Mouse (Mus musculus): ENCODE results near the gene Zfp580. TPM values are rescaled to one million over a fixed set of nuclear protein-coding genes. Genes with fewer than 3 reads are reported as not detected.

Zfp580 gene
- polyA plus RNA-seq, 1 experiment = 0.26 TPM

DNA sequence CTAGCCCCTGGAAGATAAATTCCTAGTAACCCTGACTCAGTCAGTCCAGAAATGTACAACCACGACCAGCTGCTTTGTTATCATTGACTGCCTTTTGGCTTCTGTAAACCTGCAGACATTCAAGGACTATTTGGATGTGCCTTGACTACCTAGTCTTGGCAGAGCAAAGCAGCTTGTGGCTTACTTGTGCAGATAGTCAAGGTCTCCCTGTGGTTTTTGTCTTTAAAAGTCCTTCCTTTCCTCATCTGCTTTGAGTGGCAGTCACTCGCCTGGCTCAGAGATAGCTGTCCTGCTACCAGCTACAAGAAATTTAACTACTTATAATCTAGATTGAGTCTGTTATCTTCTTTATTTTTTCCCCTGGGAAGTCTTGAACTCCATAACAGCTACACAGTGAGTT, 6.4 kb upstream of the Zfp580 start:
- H3K9me3 ChIP-seq (ENCODE audit: control insufficient read depth, low read length) = peaks cover 5% of the 10 kb centered on the region
- peaks cover 16% of the 10 kb centered on the region for H3K27me3 ChIP-seq (ENCODE audit: control insufficient read depth)
- no peak for TF ChIP-seq TAL1 (IDR thresholded peaks at IDR 0.05; ENCODE audit: low read length)
- no peak for TF ChIP-seq GATA1 (IDR thresholded peaks at IDR 0.05; ENCODE audit: low read length)
- no peak overlapping the region for H3K4me3 ChIP-seq (replicated peaks)
- H3K36me3 ChIP-seq (ENCODE audit: control insufficient read depth) = no peaks in the 10 kb centered on the region; the same call in none of the 2 replicates
- H3K4me1 ChIP-seq (ENCODE audit: control insufficient read depth) = no peaks in the 10 kb centered on the region; the same call in 1 of the 2 replicates

DNA sequence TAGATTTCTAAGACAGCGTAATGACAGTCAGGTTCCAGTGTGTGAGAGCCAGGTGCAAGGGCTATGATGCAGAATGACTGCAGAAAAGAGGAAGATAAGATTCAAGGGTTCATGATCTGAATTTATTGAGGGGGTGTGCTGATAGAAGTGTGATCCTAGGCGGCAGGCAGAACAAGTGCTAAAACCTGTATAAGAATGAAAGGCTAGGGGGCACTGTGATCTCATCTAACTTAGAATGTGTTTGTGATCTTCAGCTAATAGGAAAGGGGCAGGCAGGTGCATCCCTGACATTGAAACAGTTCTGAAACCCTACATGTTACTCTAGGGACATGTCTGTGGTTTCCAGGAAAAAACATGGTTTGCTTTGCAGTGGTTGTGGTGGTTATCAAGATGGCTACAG, 5.2 kb upstream of the Zfp580 start:
- H3K4me3 ChIP-seq (replicated peaks) = no peak overlapping the region
- no peaks in the 10 kb centered on the region; the same call in 1 of the 2 replicates for H3K36me3 ChIP-seq (ENCODE audit: control insufficient read depth)
- H3K27me3 ChIP-seq (ENCODE audit: control insufficient read depth) = peaks cover 27% of the 10 kb centered on the region
- no peak for TF ChIP-seq GATA1 (IDR thresholded peaks at IDR 0.05; ENCODE audit: low read length)
- TF ChIP-seq TAL1 (IDR thresholded peaks at IDR 0.05; ENCODE audit: low read length) = no peak
- peaks cover 5% of the 10 kb centered on the region for H3K9me3 ChIP-seq (ENCODE audit: control insufficient read depth, low read length)
- no peaks in the 10 kb centered on the region for H3K4me1 ChIP-seq (ENCODE audit: control insufficient read depth)

DNA sequence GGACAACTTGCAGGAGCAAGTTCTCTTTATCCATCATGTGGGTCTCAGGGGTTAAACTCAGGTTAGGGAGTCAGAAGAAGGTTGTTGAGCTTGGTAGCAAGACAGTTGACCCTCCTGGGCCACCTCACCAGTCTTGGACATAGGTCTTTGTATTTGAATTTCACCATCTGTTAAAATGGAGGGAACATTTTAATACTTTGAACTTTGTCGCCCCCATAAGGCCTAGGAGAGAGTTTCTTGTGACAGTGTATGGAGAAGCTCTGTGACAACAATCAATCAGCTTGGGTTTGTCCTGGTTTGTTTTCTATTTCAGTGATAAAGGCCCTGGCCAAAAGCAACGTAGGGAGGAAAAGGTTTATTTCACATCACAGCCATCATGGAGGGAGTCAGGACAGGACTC, 4.0 kb upstream of the Zfp580 start:
- no peak for TF ChIP-seq GATA1 (IDR thresholded peaks at IDR 0.05; ENCODE audit: low read length)
- TF ChIP-seq TAL1 (IDR thresholded peaks at IDR 0.05; ENCODE audit: low read length) = no peak
- H3K36me3 ChIP-seq (ENCODE audit: control insufficient read depth) = no peaks in the 10 kb centered on the region
- H3K9me3 ChIP-seq (ENCODE audit: control insufficient read depth, low read length) = peaks cover 10% of the 10 kb centered on the region
- peaks cover 39% of the 10 kb centered on the region for H3K27me3 ChIP-seq (ENCODE audit: control insufficient read depth)
- peaks cover 5% of the 10 kb centered on the region for H3K4me1 ChIP-seq (ENCODE audit: control insufficient read depth)
- no peak overlapping the region for H3K4me3 ChIP-seq (replicated peaks)

DNA sequence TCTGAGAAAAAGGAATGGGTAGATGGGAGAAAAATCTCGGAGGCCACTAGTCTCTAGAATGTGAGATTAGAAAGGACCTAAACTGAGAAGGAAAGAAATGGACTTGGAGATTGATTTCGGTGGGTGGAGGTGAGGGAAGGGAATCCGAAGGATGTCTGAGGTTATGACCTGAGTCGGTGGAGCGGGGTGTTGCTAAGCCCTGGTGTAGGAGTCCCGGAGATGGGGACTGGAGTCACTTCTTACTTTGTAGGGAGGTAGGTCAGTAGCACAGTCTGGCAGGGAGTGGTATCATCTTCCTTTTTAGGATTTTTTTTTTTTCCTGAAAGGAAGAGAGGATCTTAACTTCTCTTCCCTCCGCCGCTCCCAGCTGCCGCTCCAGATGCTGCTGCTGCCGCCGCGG, 1.1 kb downstream of the Zfp580 start:
- H3K36me3 ChIP-seq (ENCODE audit: control insufficient read depth) = no peaks in the 10 kb centered on the region
- H3K4me3 ChIP-seq (replicated peaks) = no peak overlapping the region
- TF ChIP-seq TAL1 (IDR thresholded peaks at IDR 0.05; ENCODE audit: low read length) (no peak), GATA1 (IDR thresholded peaks at IDR 0.05; ENCODE audit: low read length) (no peak)
- H3K4me1 ChIP-seq (ENCODE audit: control insufficient read depth) = peaks cover 12% of the 10 kb centered on the region
- H3K27me3 ChIP-seq (ENCODE audit: control insufficient read depth) = peaks cover 90% of the 10 kb centered on the region
- H3K9me3 ChIP-seq (ENCODE audit: control insufficient read depth, low read length) = peaks cover 26% of the 10 kb centered on the region

DNA sequence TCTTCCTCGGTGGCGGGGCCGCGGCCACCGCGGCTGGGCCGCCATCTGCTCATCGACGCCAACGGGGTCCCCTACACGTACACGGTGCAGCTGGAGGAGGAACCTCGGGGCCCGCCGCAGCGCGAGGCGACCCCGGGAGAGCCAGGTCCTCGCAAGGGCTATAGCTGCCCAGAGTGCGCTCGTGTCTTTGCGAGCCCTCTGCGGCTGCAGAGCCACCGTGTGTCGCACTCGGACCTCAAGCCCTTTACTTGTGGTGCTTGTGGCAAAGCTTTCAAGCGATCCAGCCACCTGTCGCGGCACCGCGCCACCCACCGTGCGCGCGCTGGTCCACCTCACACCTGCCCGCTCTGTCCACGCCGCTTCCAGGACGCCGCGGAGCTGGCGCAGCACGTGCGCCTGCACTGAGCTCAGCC, 1.6 kb downstream of the Zfp580 start:
- H3K36me3 ChIP-seq (ENCODE audit: control insufficient read depth) = no peaks in the 10 kb centered on the region
- H3K27me3 ChIP-seq (ENCODE audit: control insufficient read depth) = peaks cover 95% of the 10 kb centered on the region
- TF ChIP-seq GATA1 (IDR thresholded peaks at IDR 0.05; ENCODE audit: low read length) (no peak), TAL1 (IDR thresholded peaks at IDR 0.05; ENCODE audit: low read length) (no peak)
- H3K4me3 ChIP-seq (replicated peaks) = no peak overlapping the region
- H3K9me3 ChIP-seq (ENCODE audit: control insufficient read depth, low read length) = peaks cover 26% of the 10 kb centered on the region
- peaks cover 12% of the 10 kb centered on the region for H3K4me1 ChIP-seq (ENCODE audit: control insufficient read depth)

DNA sequence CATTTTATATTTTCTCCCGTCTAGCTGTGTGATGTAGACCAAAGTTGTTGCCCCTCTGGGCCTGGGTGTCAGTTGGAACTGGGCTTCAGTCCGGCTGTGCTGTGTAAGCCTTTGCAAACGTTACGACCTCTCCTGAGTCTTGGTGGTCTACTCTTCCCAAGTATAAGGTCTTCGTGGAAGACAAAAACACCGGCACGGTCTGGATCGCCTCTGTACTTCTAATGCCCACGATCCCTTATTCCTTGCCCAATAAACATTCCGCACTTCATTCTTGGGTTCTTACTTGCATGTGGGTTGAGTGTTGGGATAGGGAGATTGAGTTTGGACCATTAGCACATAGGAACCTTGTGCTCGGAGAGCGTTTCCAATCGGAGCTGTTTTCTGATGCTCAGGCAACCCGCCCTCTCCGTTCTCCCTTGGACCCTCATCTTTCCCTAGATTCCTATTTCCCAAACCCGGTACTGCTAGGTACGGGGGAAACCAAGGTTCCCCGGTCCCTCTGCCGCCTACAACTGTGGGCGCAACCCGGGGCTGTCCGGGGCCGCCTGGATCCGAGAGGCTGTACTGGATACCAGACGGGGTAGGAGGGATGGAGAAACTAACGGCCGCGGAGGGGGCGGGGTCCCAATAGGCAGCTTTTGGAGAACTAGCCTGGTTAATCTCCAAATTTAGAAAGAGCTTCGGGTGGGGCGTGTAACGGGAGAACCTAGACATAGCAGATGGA, 2.3 kb downstream of the Zfp580 start:
- TF ChIP-seq TAL1 (IDR thresholded peaks at IDR 0.05; ENCODE audit: low read length) (no peak), GATA1 (IDR thresholded peaks at IDR 0.05; ENCODE audit: low read length) (no peak)

DNA sequence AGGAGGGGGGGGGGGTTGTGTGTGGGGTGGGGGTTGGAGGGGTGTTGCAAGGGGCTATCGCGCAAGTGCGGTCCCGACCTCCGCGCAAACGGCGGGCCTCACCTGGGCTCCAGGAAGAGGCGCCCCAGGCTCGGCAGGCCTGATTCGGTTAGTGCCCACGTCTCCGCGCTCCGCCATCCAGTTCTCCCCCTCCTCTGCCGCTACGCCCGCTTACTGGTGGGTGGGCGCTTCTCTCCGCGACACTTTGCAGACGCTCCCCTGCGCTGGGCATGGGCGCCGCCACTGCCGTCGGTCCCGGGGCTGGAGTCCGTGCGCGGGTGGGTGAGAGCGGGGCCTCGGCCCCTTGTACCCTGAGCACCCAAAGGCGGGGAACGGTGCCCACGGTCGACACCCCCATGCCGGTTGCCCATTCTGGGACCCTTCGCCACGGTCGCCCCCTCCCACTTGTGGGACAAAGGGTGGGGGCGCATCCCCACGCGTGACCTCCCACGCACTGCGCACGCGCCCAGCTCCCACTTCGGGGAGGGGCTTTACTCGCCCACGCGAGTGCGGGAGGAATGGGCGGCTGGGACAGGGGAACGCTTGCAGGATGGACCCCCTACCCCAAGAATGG, 5.4 kb downstream of the Zfp580 start:
- H3K27me3 ChIP-seq (ENCODE audit: control insufficient read depth) = peaks cover 81% of the 10 kb centered on the region
- peaks cover 30% of the 10 kb centered on the region for H3K4me1 ChIP-seq (ENCODE audit: control insufficient read depth)
- peaks cover 18% of the 10 kb centered on the region; the same call in 1 of the 2 replicates for H3K9me3 ChIP-seq (ENCODE audit: control insufficient read depth, low read length)
- no peaks in the 10 kb centered on the region for H3K36me3 ChIP-seq (ENCODE audit: control insufficient read depth)
- peak overlapping the region; percentile 1 for H3K4me3 ChIP-seq (replicated peaks)
- no peak for TF ChIP-seq TAL1 (IDR thresholded peaks at IDR 0.05; ENCODE audit: low read length)
- TF ChIP-seq GATA1 (IDR thresholded peaks at IDR 0.05; ENCODE audit: low read length) = no peak

More for the DNA sequence above, 2.3 kb downstream of the Zfp580 start:
- peaks cover 100% of the 10 kb centered on the region for H3K27me3 ChIP-seq (ENCODE audit: control insufficient read depth)
- H3K36me3 ChIP-seq (ENCODE audit: control insufficient read depth) = no peaks in the 10 kb centered on the region
- H3K4me3 ChIP-seq (replicated peaks) = no peak overlapping the region
- H3K4me1 ChIP-seq (ENCODE audit: control insufficient read depth) = peaks cover 12% of the 10 kb centered on the region
- peaks cover 25% of the 10 kb centered on the region for H3K9me3 ChIP-seq (ENCODE audit: control insufficient read depth, low read length)

DNA sequence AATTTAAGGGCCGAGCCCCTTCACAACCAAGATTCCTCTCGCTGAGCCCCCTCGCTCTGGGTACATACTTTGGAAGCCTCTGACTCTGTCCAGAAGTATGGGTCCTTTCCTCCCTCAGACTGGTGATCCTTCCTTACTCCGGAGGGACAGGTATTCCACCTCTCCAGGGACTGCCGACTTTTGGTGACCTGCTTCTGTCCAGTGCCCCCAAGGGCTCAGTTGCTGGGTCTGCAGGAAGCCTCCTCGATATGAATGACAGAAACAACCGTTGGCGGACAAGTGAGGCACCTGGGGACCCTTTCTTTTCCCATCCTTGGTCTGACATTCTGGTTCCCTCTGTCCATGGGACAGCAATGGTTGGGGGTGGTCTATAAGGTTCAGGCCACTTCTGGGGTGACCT, 6.0 kb downstream of the Zfp580 start:
- peaks cover 30% of the 10 kb centered on the region for H3K4me1 ChIP-seq (ENCODE audit: control insufficient read depth)
- peaks cover 16% of the 10 kb centered on the region; the same call in 1 of the 2 replicates for H3K9me3 ChIP-seq (ENCODE audit: control insufficient read depth, low read length)
- TF ChIP-seq GATA1 (IDR thresholded peaks at IDR 0.05; ENCODE audit: low read length) (no peak), TAL1 (IDR thresholded peaks at IDR 0.05; ENCODE audit: low read length) (no peak)
- no peaks in the 10 kb centered on the region for H3K36me3 ChIP-seq (ENCODE audit: control insufficient read depth)
- peaks cover 75% of the 10 kb centered on the region for H3K27me3 ChIP-seq (ENCODE audit: control insufficient read depth)
- H3K4me3 ChIP-seq (replicated peaks) = no peak overlapping the region

DNA sequence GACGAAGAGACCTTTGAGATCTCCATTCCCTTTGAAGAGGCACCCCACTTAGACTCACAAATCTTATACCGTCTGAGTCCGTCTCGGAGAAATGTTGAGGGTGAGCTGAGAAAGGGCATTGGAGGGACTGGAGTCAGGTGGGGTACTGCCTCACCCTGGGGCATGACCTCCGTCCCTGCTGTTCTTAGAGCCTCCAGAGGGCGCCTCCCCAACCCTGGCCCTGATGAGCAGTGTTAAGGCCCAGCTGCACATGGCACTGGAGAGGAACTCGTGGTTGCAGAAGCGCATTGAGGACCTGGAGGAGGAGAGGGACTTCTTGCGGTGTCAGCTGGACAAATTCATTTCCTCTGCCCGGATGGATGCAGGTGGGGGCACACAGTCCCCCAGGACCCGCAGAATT, 6.5 kb downstream of the Zfp580 start:
- peaks cover 70% of the 10 kb centered on the region for H3K27me3 ChIP-seq (ENCODE audit: control insufficient read depth)
- peaks cover 14% of the 10 kb centered on the region; the same call in 1 of the 2 replicates for H3K9me3 ChIP-seq (ENCODE audit: control insufficient read depth, low read length)
- no peaks in the 10 kb centered on the region for H3K36me3 ChIP-seq (ENCODE audit: control insufficient read depth)
- no peak overlapping the region for H3K4me3 ChIP-seq (replicated peaks)
- TF ChIP-seq GATA1 (IDR thresholded peaks at IDR 0.05; ENCODE audit: low read length) (no peak), TAL1 (IDR thresholded peaks at IDR 0.05; ENCODE audit: low read length) (no peak)
- peaks cover 29% of the 10 kb centered on the region for H3K4me1 ChIP-seq (ENCODE audit: control insufficient read depth)
